Mouse (Mus musculus): ENCODE data around the gene Samd13. TPM values are rescaled to one million over a fixed set of nuclear protein-coding genes. Genes with fewer than 3 reads are reported as not detected.

Gene Samd13
- not detected for polyA plus RNA-seq (2015; fragmentation: Illumina TruSeq; extraction: RNeasy Lipid Tissue Mini Kit (QIAGEN cat#74804); ENCODE audit: insufficient read depth, low read depth, low replicate concordance)

GRCm38 (mm10) chr3:146684811-146685675, at the start of gene Samd13:
Gene Samd13 (minus strand): TSS chr3:146685592.

DNA sequence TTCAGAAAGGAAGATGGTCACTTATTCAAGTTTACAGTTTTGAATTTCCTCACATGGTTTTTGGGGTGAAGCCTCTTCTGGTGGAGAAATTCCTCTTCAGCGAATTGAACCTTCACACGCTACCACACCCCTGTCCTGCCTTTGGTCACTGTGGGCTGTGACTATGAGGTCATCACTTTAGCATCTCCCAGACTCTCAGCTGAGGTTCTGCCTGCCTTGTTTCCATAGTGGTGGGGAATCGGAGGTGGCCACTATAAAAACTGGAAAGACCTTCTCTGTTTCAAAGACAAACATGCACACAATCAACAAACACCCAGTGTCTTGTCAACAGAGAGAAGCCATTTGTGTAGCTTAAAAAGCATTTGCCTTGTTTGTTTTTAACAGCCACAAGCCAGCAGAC, 34.2 kb downstream of the Samd13 start, which contains the start of gene 4930503B20Rik:
TSS of gene 4930503B20Rik (minus strand) at position 101 of the 400 bp plus-strand sequence.

DNA sequence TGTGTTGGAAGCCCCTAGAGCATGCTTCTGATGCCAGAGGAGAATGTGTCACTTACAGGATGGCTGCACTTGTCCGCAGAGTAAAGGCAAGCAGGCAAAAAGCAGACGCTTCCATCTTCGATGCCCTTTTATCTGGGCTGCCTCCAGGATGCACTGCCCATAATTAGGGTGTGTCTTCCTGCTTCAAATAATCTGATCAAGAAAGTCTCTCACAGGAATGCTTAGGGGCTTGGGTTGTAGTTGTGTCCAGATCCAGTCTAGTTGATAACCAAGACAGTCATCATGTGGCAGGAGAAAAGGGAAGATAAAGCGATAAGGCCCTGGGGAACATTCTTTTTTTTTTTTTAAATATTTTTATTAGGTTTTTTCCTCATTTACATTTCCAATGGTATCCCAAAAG, 69.9 kb downstream of the Samd13 start, which contains the start of gene Dnase2b:
TSS of gene Dnase2b (minus strand) at position 101 of the 400 bp plus-strand sequence.

Other genes with a start within 250 kb of the Samd13 start
- 2.1 TPM for gene Ctbs, start 235.8 kb downstream of the Samd13 start, polyA plus RNA-seq (2015; fragmentation: Illumina TruSeq; extraction: RNeasy Lipid Tissue Mini Kit (QIAGEN cat#74804); ENCODE audit: insufficient read depth, low read depth, low replicate concordance)
- gene Spata1, start 185.8 kb downstream of the Samd13 start, polyA plus RNA-seq (2015; fragmentation: Illumina TruSeq; extraction: RNeasy Lipid Tissue Mini Kit (QIAGEN cat#74804); ENCODE audit: insufficient read depth, low read depth, low replicate concordance): 2.8 TPM
- 67.1 TPM for gene Gng5, start 185.8 kb downstream of the Samd13 start, polyA plus RNA-seq (2015; fragmentation: Illumina TruSeq; extraction: RNeasy Lipid Tissue Mini Kit (QIAGEN cat#74804); ENCODE audit: insufficient read depth, low read depth, low replicate concordance)
- 8.9 TPM for gene Rpf1, start 164.2 kb downstream of the Samd13 start, polyA plus RNA-seq (2015; fragmentation: Illumina TruSeq; extraction: RNeasy Lipid Tissue Mini Kit (QIAGEN cat#74804); ENCODE audit: insufficient read depth, low read depth, low replicate concordance)
- gene Uox, start 115.2 kb downstream of the Samd13 start, polyA plus RNA-seq (2015; fragmentation: Illumina TruSeq; extraction: RNeasy Lipid Tissue Mini Kit (QIAGEN cat#74804); ENCODE audit: insufficient read depth, low read depth, low replicate concordance): 0.48 TPM
- not detected for gene Dnase2b, start 70.0 kb downstream of the Samd13 start, polyA plus RNA-seq (2015; fragmentation: Illumina TruSeq; extraction: RNeasy Lipid Tissue Mini Kit (QIAGEN cat#74804); ENCODE audit: insufficient read depth, low read depth, low replicate concordance)
- gene 4930503B20Rik, start 34.3 kb downstream of the Samd13 start, polyA plus RNA-seq (2015; fragmentation: Illumina TruSeq; extraction: RNeasy Lipid Tissue Mini Kit (QIAGEN cat#74804); ENCODE audit: insufficient read depth, low read depth, low replicate concordance): not detected
- 12.1 TPM for gene Prkacb, start 127.4 kb upstream of the Samd13 start, polyA plus RNA-seq (2015; fragmentation: Illumina TruSeq; extraction: RNeasy Lipid Tissue Mini Kit (QIAGEN cat#74804); ENCODE audit: insufficient read depth, low read depth, low replicate concordance)
- 2.5 TPM for gene Ttll7, start 166.8 kb upstream of the Samd13 start, polyA plus RNA-seq (2015; fragmentation: Illumina TruSeq; extraction: RNeasy Lipid Tissue Mini Kit (QIAGEN cat#74804); ENCODE audit: insufficient read depth, low read depth, low replicate concordance)